In genomic region chr7:109255506-109256352, GRCm38 (mm10) we compare ENCODE assay signal across 8 mouse cellular contexts.
DNase-seq lines count a peak whose midpoint lies in the region; ATAC-seq and TF ChIP-seq lines count a peak whose summit lies in the region.

No protein-coding gene starts in this region.

- no peaks in the 10 kb centered on the region for H3K36me3 ChIP-seq in E14TG2a.4 (ENCODE audit: insufficient read depth, low read length)
- H3K36me3 ChIP-seq in forebrain, embryonic 12.5 days (replicated peaks), result no peaks in the 10 kb centered on the region

- H3K27ac ChIP-seq in forebrain, embryonic 12.5 days, result peak overlapping the region; percentile 50; the same call in 1 of the 2 replicates

- peak overlapping the region; percentile 46; the same call in 1 of the 2 replicates for H3K4me3 ChIP-seq in E14TG2a.4 (replicated peaks; ENCODE audit: low read length)
- H3K4me3 ChIP-seq in forebrain, embryonic 12.5 days (replicated peaks), result peak overlapping the region; percentile 8; the same call in 1 of the 2 replicates

- no peaks in the 10 kb centered on the region for H3K9me3 ChIP-seq in E14TG2a.4 (ENCODE audit: low read length)
- H3K9me3 ChIP-seq in forebrain, embryonic 12.5 days, result no peaks in the 10 kb centered on the region

- DNase-seq in c-Kit-positive CD71-negative TER-119-negative erythroid progenitor cells, embryonic 14.5 days (ENCODE audit: low read depth), result peak; percentile 33
- DNase-seq in layer of hippocampus, adult 8-10 months (ENCODE audit: low spot score in 2 of 2), result peak; percentile 33 to 66
- DNase-seq in lung, postnatal 10 days, result peak; percentile 72
- peak; percentile 87 for DNase-seq in retina, postnatal 1 day
- peak; percentile 69 for DNase-seq in thymus, postnatal 25 days

- ATAC-seq in forebrain, embryonic 12.5 days (ENCODE audit: low FRiP score), result peak; percentile 79
- ATAC-seq in hematopoietic stem cell, adult 5-6 weeks (replicated peaks in 1 of 2; ENCODE audit: insufficient read depth in 1 of 2, low FRiP score in 2 of 2, low TSS enrichment in 1 of 2, low read depth in 1 of 2, poor library complexity in 2 of 2, severe bottlenecking in 2 of 2), result peak; percentile 84 to 87

- 12% methylated on average over 27 of the region's 28 CpGs for WGBS in forebrain, embryonic 12.5 days

- H3K9ac ChIP-seq in forebrain, embryonic 12.5 days, result no peak overlapping the region

- H3K27me3 ChIP-seq in E14TG2a.4 (ENCODE audit: insufficient read depth, low read length), result peaks cover 17% of the 10 kb centered on the region
- H3K27me3 ChIP-seq in forebrain, embryonic 12.5 days, result peaks cover 56% of the 10 kb centered on the region

- H3K4me1 ChIP-seq in E14TG2a.4 (replicated peaks; ENCODE audit: low read depth, low read length), result peaks cover 11% of the 10 kb centered on the region
- H3K4me1 ChIP-seq in forebrain, embryonic 12.5 days, result peaks cover 33% of the 10 kb centered on the region

- H3K4me2 ChIP-seq in forebrain, embryonic 12.5 days, result peak overlapping the region; percentile 40

- peak; percentile 58 for TF ChIP-seq CTCF in E14TG2a.4 (conservative IDR thresholded peaks at IDR 0.05; ENCODE audit: low read length)

Comparison
In these comparisons a context has a peak if more than half of its experiments do, and no peak if none do; other contexts are left out.
1. Peak in every context shown above with its lines: DNase-seq, ATAC-seq, H3K4me3 ChIP-seq and H3K27ac ChIP-seq.
2. DNase-seq: peak in every context shown above with its lines; median percentile 87 in retina, postnatal 1 day; 72 in lung, postnatal 10 days; 69 in thymus, postnatal 25 days; 50 in layer of hippocampus, adult 8-10 months; 33 in c-Kit-positive CD71-negative TER-119-negative erythroid progenitor cells, embryonic 14.5 days.